Mouse (Mus musculus): ENCODE data around the gene Dupd1. TPM values are rescaled to one million over a fixed set of nuclear protein-coding genes. Genes with fewer than 3 reads are reported as not detected.

Gene Dupd1
- polyA plus RNA-seq, 1 experiment from 2014 or later, result 0.16 TPM

DNA sequence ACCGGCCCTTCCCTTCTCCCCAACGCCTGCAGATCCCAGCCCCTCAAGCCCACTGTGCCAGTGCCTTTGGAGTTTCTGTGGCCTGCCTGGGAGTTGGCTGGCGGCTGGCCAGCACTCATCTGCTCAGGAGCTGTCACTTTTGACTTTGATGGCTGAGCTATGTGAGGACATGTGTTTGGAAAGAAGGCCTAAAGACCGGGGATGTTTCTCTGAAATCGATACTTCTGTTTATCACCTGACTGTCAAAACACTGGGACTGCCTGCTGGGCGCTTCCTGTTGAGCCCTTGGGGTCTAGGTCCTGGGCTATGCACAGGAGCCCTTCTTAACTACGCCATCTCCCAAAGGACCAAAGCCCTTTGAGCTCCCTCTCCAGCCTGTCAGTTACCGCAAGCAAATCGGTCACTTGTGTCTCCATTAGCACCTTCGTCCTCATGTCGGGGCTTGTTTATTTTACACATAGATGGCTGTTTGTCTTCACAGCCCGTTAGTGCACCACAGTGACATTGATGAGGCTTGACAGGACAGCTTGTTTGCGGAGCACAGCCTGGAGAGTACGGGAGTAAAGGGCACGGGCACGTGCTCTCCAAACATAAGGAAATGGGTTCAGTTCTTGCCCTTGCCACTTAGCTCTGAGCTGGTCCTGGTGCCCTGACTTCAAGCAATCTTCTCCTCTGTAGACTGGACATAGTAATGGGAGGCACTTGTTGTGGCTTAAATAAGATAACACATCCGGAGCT lies 5.4 kb upstream of the Dupd1 start:
- no peak overlapping the region for H3K4me2 ChIP-seq (replicated peaks; ENCODE audit: low read depth, low read length)
- H3K4me3 ChIP-seq (ENCODE audit: low read depth, low read length), result no peak overlapping the region
- 20% methylated on average over 17 of the region's 17 CpGs for WGBS
- no peak overlapping the region for H3K27ac ChIP-seq (ENCODE audit: low read length)
- ATAC-seq, result no peak
- no peak overlapping the region for H3K9ac ChIP-seq (replicated peaks; ENCODE audit: low read depth)
- no peaks in the 10 kb centered on the region for H3K9me3 ChIP-seq (ENCODE audit: low read length)
- no peak for DNase-seq (ENCODE audit: low spot score)
- H3K36me3 ChIP-seq (ENCODE audit: insufficient read depth, low read length), result no peaks in the 10 kb centered on the region
- H3K4me1 ChIP-seq (ENCODE audit: insufficient read depth, low read depth, low read length), result no peaks in the 10 kb centered on the region
- no peaks in the 10 kb centered on the region for H3K27me3 ChIP-seq (replicated peaks; ENCODE audit: insufficient read depth, low read length)
- TF ChIP-seq EP300 (IDR thresholded peaks at IDR 0.05) (no peak), CTCF (IDR thresholded peaks at IDR 0.05) (no peak)

DNA sequence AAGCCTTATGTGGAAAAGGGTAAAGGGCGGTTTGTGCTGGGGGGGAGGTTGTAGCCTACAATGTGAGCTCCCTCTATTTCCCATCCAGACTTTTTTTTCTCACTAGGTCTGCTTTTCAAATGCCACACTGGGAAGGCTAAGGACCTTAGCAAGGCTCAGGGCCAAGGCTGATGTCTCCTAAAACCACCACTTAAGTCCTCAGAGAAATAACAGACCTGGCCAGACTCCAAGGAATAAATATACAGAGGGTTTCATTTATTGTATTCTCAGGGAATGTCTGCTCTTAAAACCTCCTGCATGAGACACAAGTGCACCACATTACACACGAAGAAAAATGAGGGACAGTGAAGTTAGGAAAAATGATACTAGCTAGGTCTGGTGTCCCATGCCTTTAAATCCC lies 3.1 kb downstream of the Dupd1 start:
- ATAC-seq, result no peak
- Histone ChIP-seq H3K9ac (replicated peaks; ENCODE audit: low read depth) (no peak overlapping the region), H3K27ac (ENCODE audit: low read length) (no peak overlapping the region), H3K27me3 (replicated peaks; ENCODE audit: insufficient read depth, low read length) (no peaks in the 10 kb centered on the region), H3K4me1 (ENCODE audit: insufficient read depth, low read depth, low read length) (0 out of 2 replicates have a peak, but pooled peaks cover 4% of the 10 kb centered on the region), H3K36me3 (ENCODE audit: insufficient read depth, low read length) (no peaks in the 10 kb centered on the region), H3K4me3 (ENCODE audit: low read depth, low read length) (no peak overlapping the region), H3K9me3 (ENCODE audit: low read length) (no peaks in the 10 kb centered on the region), H3K4me2 (replicated peaks; ENCODE audit: low read depth, low read length) (no peak overlapping the region)
- TF ChIP-seq CTCF (IDR thresholded peaks at IDR 0.05), result no peak
- no peak for TF ChIP-seq EP300 (IDR thresholded peaks at IDR 0.05)
- no peak for DNase-seq (ENCODE audit: low spot score)
- 56% methylated on average over 2 of the region's 2 CpGs for WGBS

DNA sequence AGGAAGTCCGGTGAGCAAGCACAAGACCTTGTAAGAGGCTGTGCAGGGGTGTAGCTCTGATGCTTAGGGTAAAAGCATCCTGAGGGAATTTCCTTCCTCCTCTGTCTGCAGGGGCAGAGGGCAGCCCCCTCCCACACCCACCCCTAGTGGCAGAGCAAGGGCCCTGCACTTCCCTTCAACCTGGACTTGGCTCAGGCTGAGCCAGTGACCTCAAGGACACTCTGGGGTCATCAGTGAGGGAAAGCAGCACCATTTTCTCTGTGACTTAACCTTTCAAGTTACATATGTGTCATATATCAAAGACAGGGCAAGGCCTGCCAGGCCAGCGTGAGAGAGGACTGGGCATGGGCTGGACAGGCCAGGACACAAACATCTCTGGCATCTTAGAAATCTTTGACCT lies 4.8 kb downstream of the Dupd1 start:
- ATAC-seq (peak; percentile 7; the same call in 1 of the 2 replicates), DNase-seq (ENCODE audit: low spot score) (no peak)
- H3K4me1 ChIP-seq (ENCODE audit: insufficient read depth, low read depth, low read length), result 0 out of 2 replicates have a peak, but pooled peaks cover 5% of the 10 kb centered on the region
- WGBS, result 44% methylated on average over 2 of the region's 2 CpGs
- H3K9me3 ChIP-seq (ENCODE audit: low read length), result no peaks in the 10 kb centered on the region
- no peaks in the 10 kb centered on the region for H3K36me3 ChIP-seq (ENCODE audit: insufficient read depth, low read length)
- no peaks in the 10 kb centered on the region for H3K27me3 ChIP-seq (replicated peaks; ENCODE audit: insufficient read depth, low read length)
- no peak overlapping the region for H3K9ac ChIP-seq (replicated peaks; ENCODE audit: low read depth)
- TF ChIP-seq EP300 (IDR thresholded peaks at IDR 0.05) (no peak), CTCF (IDR thresholded peaks at IDR 0.05) (peak; percentile 51)
- H3K27ac ChIP-seq (ENCODE audit: low read length), result no peak overlapping the region
- no peak overlapping the region for H3K4me3 ChIP-seq (ENCODE audit: low read depth, low read length)
- no peak overlapping the region for H3K4me2 ChIP-seq (replicated peaks; ENCODE audit: low read depth, low read length)

DNA sequence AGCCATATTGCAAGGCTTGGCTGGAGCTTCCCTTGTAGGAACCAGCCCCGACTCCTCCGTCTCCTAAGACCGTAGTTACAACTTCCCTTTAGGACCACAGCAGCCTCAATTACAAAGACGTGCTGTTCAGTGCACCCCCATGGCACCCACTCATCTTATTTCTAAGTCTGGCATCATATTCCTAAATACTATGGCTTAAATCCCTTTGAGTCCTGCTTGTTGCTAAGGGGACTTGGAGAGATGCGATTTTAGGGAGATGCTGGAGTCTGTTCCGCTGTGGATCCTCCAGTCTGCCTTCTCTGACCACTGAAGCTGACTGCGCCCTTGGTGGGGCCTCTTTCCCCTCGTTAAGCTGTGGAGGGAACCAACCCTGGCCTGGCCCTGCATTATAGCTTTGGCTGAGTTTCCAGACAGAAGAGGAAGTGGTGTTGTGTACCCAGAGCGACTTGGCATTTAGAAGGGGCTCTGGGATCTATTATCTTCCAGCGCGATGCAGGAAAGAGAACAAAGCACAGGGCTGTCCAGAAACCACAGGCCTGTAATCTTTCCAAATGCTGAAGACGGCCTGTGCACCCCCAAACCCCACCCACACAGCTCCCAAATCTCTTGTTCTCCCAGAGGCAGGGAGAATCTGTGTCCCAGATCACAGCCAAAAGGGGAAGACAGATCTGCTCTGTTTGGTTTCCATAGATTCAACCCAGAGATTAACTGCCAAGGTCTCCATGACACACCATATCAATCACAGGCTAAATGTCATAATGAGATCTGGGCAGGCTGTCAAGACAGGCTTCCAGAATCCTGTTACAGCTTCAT lies 7.4 kb downstream of the Dupd1 start:
- peak; percentile 83 for ATAC-seq

DNA sequence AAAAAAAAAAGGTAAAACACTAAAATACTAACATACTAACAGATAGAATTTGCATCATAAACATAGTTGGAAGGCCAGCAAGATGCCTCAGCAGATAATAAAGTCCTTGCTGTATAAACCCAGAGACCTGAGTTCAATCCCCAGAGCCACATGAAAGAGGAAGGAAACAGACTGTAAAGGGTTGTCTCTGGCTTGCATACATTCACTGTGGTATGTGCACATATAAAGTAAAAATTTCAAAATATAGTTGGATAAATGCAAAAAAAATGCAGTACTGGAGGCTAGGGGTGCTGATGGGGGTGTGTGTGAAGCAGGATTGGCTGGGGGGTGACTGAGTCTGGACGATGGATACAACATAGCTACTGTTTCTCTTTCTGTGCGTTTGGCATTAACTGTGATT lies 8.9 kb downstream of the Dupd1 start:
- Histone ChIP-seq H3K4me2 (replicated peaks; ENCODE audit: low read depth, low read length) (no peak overlapping the region), H3K9me3 (ENCODE audit: low read length) (no peaks in the 10 kb centered on the region), H3K27ac (ENCODE audit: low read length) (no peak overlapping the region), H3K4me3 (ENCODE audit: low read depth, low read length) (no peak overlapping the region), H3K27me3 (replicated peaks; ENCODE audit: insufficient read depth, low read length) (no peaks in the 10 kb centered on the region), H3K36me3 (ENCODE audit: insufficient read depth, low read length) (no peaks in the 10 kb centered on the region), H3K4me1 (ENCODE audit: insufficient read depth, low read depth, low read length) (peaks cover 9% of the 10 kb centered on the region; the same call in 1 of the 2 replicates), H3K9ac (replicated peaks; ENCODE audit: low read depth) (no peak overlapping the region)
- 88% methylated on average over 2 of the region's 2 CpGs for WGBS
- no peak for ATAC-seq
- DNase-seq (ENCODE audit: low spot score), result no peak
- TF ChIP-seq CTCF (IDR thresholded peaks at IDR 0.05), result no peak
- no peak for TF ChIP-seq EP300 (IDR thresholded peaks at IDR 0.05)

More for the DNA sequence above, 7.4 kb downstream of the Dupd1 start:
- Histone ChIP-seq H3K9me3 (ENCODE audit: low read length) (no peaks in the 10 kb centered on the region), H3K27ac (ENCODE audit: low read length) (peak overlapping the region; percentile 68), H3K4me2 (replicated peaks; ENCODE audit: low read depth, low read length) (no peak overlapping the region), H3K27me3 (replicated peaks; ENCODE audit: insufficient read depth, low read length) (no peaks in the 10 kb centered on the region), H3K36me3 (ENCODE audit: insufficient read depth, low read length) (no peaks in the 10 kb centered on the region), H3K4me3 (ENCODE audit: low read depth, low read length) (no peak overlapping the region), H3K9ac (replicated peaks; ENCODE audit: low read depth) (no peak overlapping the region), H3K4me1 (ENCODE audit: insufficient read depth, low read depth, low read length) (peaks cover 9% of the 10 kb centered on the region; the same call in 1 of the 2 replicates)
- WGBS, result 45% methylated on average over 12 of the region's 12 CpGs
- TF ChIP-seq CTCF (IDR thresholded peaks at IDR 0.05) (no peak), EP300 (IDR thresholded peaks at IDR 0.05) (peak; percentile 53)
- DNase-seq (ENCODE audit: low spot score), result peak; percentile 83

DNA sequence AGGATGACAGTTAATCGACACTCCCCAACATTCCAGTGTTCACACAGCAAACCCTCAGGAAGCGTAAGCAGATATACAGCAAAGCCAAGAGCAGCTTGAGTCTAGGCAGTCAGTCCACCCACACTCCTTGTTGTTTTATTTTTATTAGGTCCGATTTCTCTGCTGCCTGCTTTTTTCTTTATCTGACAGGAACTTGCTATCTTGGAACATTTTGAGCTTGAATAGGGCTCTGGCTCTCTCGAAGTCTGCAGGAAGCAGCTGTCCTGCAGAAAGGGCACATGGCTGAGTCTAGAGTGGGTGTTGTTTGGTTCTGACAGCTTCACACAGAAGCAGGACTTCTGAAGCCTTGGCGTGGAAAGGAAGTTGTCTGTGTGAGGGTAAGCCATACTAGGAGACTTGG lies 11.1 kb downstream of the Dupd1 start:
- H3K27me3 ChIP-seq (replicated peaks; ENCODE audit: insufficient read depth, low read length), result no peaks in the 10 kb centered on the region
- WGBS, result 26% methylated on average over 5 of the region's 5 CpGs
- DNase-seq (ENCODE audit: low spot score) (peak; percentile 70), ATAC-seq (peak; percentile 70)
- H3K9ac ChIP-seq (replicated peaks; ENCODE audit: low read depth), result no peak overlapping the region
- H3K4me1 ChIP-seq (ENCODE audit: insufficient read depth, low read depth, low read length), result peaks cover 9% of the 10 kb centered on the region; the same call in 1 of the 2 replicates
- H3K36me3 ChIP-seq (ENCODE audit: insufficient read depth, low read length), result no peaks in the 10 kb centered on the region
- no peak overlapping the region for H3K4me3 ChIP-seq (ENCODE audit: low read depth, low read length)
- H3K9me3 ChIP-seq (ENCODE audit: low read length), result no peaks in the 10 kb centered on the region
- H3K27ac ChIP-seq (ENCODE audit: low read length), result 0 out of 2 replicates have a peak overlapping the region, but pooled peaks have one; percentile 15
- TF ChIP-seq CTCF (IDR thresholded peaks at IDR 0.05) (no peak), EP300 (IDR thresholded peaks at IDR 0.05) (0 out of 2 replicates have a peak, but pooled peaks have one; percentile 7)
- no peak overlapping the region for H3K4me2 ChIP-seq (replicated peaks; ENCODE audit: low read depth, low read length)

All from lung, postnatal 0 days (tissue).